Mouse (Mus musculus): Measurements from ENCODE around the gene Tmem121.
"Not testable (repeated sequence)": the region's sequence is repeated elsewhere in the genome, so short reads cannot be mapped to it uniquely, and the experiment has no call there.

Tmem121 gene

DNA sequence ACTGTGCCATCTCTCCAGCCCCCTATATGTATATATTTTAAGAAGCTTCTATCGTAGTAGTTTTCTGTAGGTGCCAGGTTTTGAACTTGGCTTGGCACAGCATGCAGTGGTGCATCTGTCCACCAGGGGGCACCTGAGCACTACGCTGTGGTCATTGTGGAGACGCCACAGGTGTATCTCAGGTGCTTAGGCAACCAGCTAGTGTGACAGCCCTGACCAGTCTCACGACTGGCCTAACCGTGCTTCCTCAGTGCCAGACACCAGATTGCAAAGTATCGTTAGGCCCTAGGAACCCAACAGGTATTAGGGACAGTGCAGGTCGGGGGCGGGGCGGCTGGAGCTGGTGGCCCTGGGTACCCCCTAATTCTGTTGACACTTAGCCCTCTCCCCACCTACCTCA is 35.6 kb downstream of the Tmem121 start:
- peak; percentile 24 for DNase-seq

- peak; percentile 85 for DNase-seq
These were observed 36.4 kb downstream of the Tmem121 start for GRCm38 (mm10) chr12:113222121-113222636.

- DNase-seq: peak; percentile 55
These were observed 37.0 kb downstream of the Tmem121 start for GRCm38 (mm10) chr12:113222748-113223147.

- DNase-seq: no peak
These were observed 38.5 kb downstream of the Tmem121 start for GRCm38 (mm10) chr12:113224206-113224605.

GRCm38 (mm10) chr12:113224687-113225091 is 39.0 kb downstream of the Tmem121 start:
- DNase-seq: no peak

GRCm38 (mm10) chr12:113227970-113228593 is 42.4 kb downstream of the Tmem121 start:
- no peak for DNase-seq

DNA sequence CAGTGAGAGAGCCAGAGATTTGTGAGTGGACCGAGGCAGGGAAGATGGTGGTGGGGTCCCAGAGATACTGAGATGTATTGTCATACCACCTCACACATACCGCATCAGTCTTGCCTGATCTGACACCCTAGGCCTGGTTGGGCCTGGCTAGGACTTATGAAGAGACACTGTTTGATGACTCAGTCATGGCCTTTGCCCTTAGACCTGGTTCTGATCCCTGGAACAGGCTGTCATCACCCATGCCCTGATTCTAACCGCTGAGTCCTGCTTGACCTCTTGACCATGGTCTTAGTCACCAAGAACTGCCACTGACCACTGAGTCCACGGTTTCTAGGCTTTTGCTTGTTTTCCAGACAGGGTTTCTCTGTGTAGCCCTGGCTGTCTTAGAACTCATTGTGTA is 45.0 kb downstream of the Tmem121 start:
- no peak for DNase-seq

DNA sequence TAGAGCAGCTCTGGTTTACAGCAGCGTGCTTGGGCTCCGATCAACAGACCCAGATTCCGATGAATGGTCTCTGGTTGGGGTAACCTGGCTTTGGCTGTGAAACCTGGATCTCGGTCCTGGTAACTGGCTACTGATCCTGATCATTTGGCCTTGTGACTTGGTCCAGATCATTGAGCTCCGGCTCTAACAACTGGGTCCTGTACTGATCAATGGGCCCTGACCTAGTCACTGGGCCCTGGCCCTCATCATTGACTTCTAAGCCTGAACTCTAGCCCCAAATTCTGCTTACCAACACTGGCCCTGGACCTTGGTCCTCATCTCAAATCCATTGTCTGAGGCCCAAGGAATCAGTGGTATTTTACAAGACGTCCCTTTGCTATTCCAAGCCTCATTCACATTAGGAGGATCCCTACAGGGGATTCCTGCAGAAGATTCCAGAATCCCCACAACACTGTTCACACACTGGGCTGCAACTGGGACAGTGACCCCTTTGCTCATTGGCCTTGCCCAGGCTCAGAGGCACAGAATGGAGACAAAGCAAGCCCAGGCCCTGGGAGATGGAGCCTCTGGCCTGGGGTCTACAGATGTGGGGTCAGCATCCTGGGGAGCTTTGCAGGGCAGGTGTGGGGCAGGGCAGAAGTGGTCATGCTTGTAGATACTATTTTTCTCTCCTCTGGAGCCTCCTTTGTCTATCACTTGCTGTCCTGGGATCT is 46.0 kb downstream of the Tmem121 start:
- not testable (repeated sequence) for DNase-seq

GRCm38 (mm10) chr12:113232264-113232750 is 46.6 kb downstream of the Tmem121 start:
- not testable (repeated sequence) for DNase-seq

All from embryo, embryonic 11 days (tissue).